Comparison of ENCODE assay signal across 12 mouse cellular contexts in genomic region chr2:5458075-5458494, GRCm38 (mm10).
A peak's percentile ranks its signal among the peaks of the same experiment; 100 is the strongest.
DNase-seq lines count a peak whose midpoint lies in the region; ATAC-seq lines count a peak whose summit lies in the region.
"Had no signal": no experiment of that assay in that cellular context is flagged by ENCODE, and none has a peak within 500 bp of the region (broad histone marks: within the 10 kb centered on the region; RNA-seq: fewer than 3 reads in every experiment).

No protein-coding gene starts in this region.

- peaks cover 22% of the 10 kb centered on the region for H3K4me1 ChIP-seq in heart, embryonic 10.5 days
- H3K4me1 ChIP-seq in intestine, embryonic 14.5 days (replicated peaks; ENCODE audit: control insufficient read depth, insufficient read depth, low read length), result peaks cover 24% of the 10 kb centered on the region

- DNase-seq in layer of hippocampus, adult 9-11 months, result peak; percentile 35
- no peak for DNase-seq in layer of hippocampus, postnatal 10 days (ENCODE audit: low spot score in 2 of 2)
- no peak for DNase-seq in heart, embryonic 10.5 days (ENCODE audit: low spot score)
- DNase-seq in intestine, embryonic 14.5 days (ENCODE audit: low spot score), result peak; percentile 52
- DNase-seq in right cerebral cortex, postnatal 36 days (ENCODE audit: low spot score in 2 of 2), result peak; percentile 47 to 50
- no peak for DNase-seq in spleen, postnatal 36 days (ENCODE audit: low spot score in 2 of 2)
- DNase-seq: adrenal gland, postnatal 10 days; cerebellum, adult 11-12 months; gastrocnemius, postnatal 25 days; kidney, postnatal 4 days; lung, postnatal 4 days had no signal

- no peaks in the 10 kb centered on the region for H3K27me3 ChIP-seq in heart, embryonic 10.5 days (ENCODE audit: insufficient read depth, poor library complexity, severe bottlenecking)
- H3K27me3 ChIP-seq in intestine, embryonic 14.5 days (replicated peaks; ENCODE audit: control insufficient read depth, insufficient read depth, low read length), result no peaks in the 10 kb centered on the region

- no peak for ATAC-seq in intestine, embryonic 14.5 days (replicated peaks; ENCODE audit: low FRiP score, low TSS enrichment, low read depth)
- no peak for ATAC-seq in cerebellum, adult (ENCODE audit: insufficient number of reproducible peaks, low FRiP score, low TSS enrichment)

- 0 out of 2 replicates have a peak overlapping the region, but pooled peaks have one; percentile 26 for H3K27ac ChIP-seq in heart, embryonic 10.5 days
- no peak overlapping the region; the same call in 1 of the 2 replicates for H3K27ac ChIP-seq in intestine, embryonic 14.5 days (ENCODE audit: low read depth)

- no peak overlapping the region for H3K9ac ChIP-seq in intestine, embryonic 14.5 days (ENCODE audit: low read length)

- no peak overlapping the region for H3K4me2 ChIP-seq in intestine, embryonic 14.5 days (ENCODE audit: low read length)

- H3K36me3 ChIP-seq in heart, embryonic 10.5 days, result no peaks in the 10 kb centered on the region
- no peaks in the 10 kb centered on the region for H3K36me3 ChIP-seq in intestine, embryonic 14.5 days (ENCODE audit: control insufficient read depth, insufficient read depth, low read length)

- 0 out of 2 replicates have a peak overlapping the region, but pooled peaks have one; percentile 22 for H3K4me3 ChIP-seq in heart, embryonic 10.5 days
- H3K4me3 ChIP-seq in intestine, embryonic 14.5 days (ENCODE audit: low read depth, low read length), result no peak overlapping the region

- WGBS in heart, embryonic 10.5 days, result 77% methylated on average over 5 of the region's 5 CpGs
- WGBS in intestine, embryonic 14.5 days, result 46% methylated on average over 5 of the region's 5 CpGs

- H3K9me3 ChIP-seq in heart, embryonic 10.5 days, result no peaks in the 10 kb centered on the region
- no peaks in the 10 kb centered on the region for H3K9me3 ChIP-seq in intestine, embryonic 14.5 days (ENCODE audit: control insufficient read depth, low read length)

Comparison
In these comparisons a context has a peak if more than half of its experiments do, and no peak if none do; other contexts are left out.
1. DNase-seq: peak in layer of hippocampus, adult 9-11 months (single experiment), intestine, embryonic 14.5 days (single experiment) and right cerebral cortex, postnatal 36 days (2 of 2); none in layer of hippocampus, postnatal 10 days (0 of 2), heart, embryonic 10.5 days (single experiment) and spleen, postnatal 36 days (0 of 2).